Mouse (Mus musculus): Measurements from ENCODE around the gene Cldn14. TPM values are rescaled to one million over a fixed set of nuclear protein-coding genes. Genes with fewer than 3 reads are reported as not detected.

The Cldn14 gene
- total RNA-seq, 2 experiments from 2014 or later: not detected

GRCm38 (mm10) chr16:93915338-93915849 lies 93.2 kb downstream of the Cldn14 start:
- ATAC-seq (ENCODE audit: poor library complexity, severe bottlenecking): no peak

GRCm38 (mm10) chr16:93913881-93914576 lies 94.6 kb downstream of the Cldn14 start:
- ATAC-seq (ENCODE audit: poor library complexity, severe bottlenecking): peak; percentile 83

- ATAC-seq (ENCODE audit: poor library complexity, severe bottlenecking): no peak
Observed at GRCm38 (mm10) chr16:93912808-93913207, 95.8 kb downstream of the Cldn14 start.

- no peak for ATAC-seq (ENCODE audit: poor library complexity, severe bottlenecking)
Observed at GRCm38 (mm10) chr16:93912158-93912557, 96.5 kb downstream of the Cldn14 start.

GRCm38 (mm10) chr16:93910735-93911665 lies 97.6 kb downstream of the Cldn14 start:
- no peak for ATAC-seq (ENCODE audit: poor library complexity, severe bottlenecking)

GRCm38 (mm10) chr16:93909936-93910335 lies 98.7 kb downstream of the Cldn14 start:
- no peak for ATAC-seq (ENCODE audit: poor library complexity, severe bottlenecking)

- ATAC-seq (ENCODE audit: poor library complexity, severe bottlenecking): no peak
Observed at GRCm38 (mm10) chr16:93908196-93908595, 100.4 kb downstream of the Cldn14 start.

GRCm38 (mm10) chr16:93907761-93908160 lies 100.9 kb downstream of the Cldn14 start:
- no peak for ATAC-seq (ENCODE audit: poor library complexity, severe bottlenecking)

GRCm38 (mm10) chr16:93906156-93907014 lies 102.3 kb downstream of the Cldn14 start:
- peak; percentile 91 for ATAC-seq (ENCODE audit: poor library complexity, severe bottlenecking)

GRCm38 (mm10) chr16:93903027-93903426 lies 105.6 kb downstream of the Cldn14 start:
- no peak for ATAC-seq (ENCODE audit: poor library complexity, severe bottlenecking)

GRCm38 (mm10) chr16:93893285-93893684 lies 115.4 kb downstream of the Cldn14 start:
- peak; percentile 43; the same call in 1 of the 2 replicates for ATAC-seq (ENCODE audit: poor library complexity, severe bottlenecking)

- no peak for ATAC-seq (ENCODE audit: poor library complexity, severe bottlenecking)
Observed at GRCm38 (mm10) chr16:93890948-93891604, 117.6 kb downstream of the Cldn14 start.

- ATAC-seq (ENCODE audit: poor library complexity, severe bottlenecking): peak; percentile 15
Observed at GRCm38 (mm10) chr16:93888481-93888880, 120.2 kb downstream of the Cldn14 start.

GRCm38 (mm10) chr16:93884722-93885113 lies 123.9 kb downstream of the Cldn14 start:
- ATAC-seq (ENCODE audit: poor library complexity, severe bottlenecking): no peak

- no peak for ATAC-seq (ENCODE audit: poor library complexity, severe bottlenecking)
Observed at GRCm38 (mm10) chr16:93884086-93884721, 124.4 kb downstream of the Cldn14 start.

- ATAC-seq (ENCODE audit: poor library complexity, severe bottlenecking): peak; percentile 90
Observed at GRCm38 (mm10) chr16:93883423-93884085, 125.1 kb downstream of the Cldn14 start, which contains the start of gene Chaf1b. Chaf1b (plus strand) TSS chr16:93883901.

GRCm38 (mm10) chr16:93877612-93878380 lies 130.8 kb downstream of the Cldn14 start:
- no peak for ATAC-seq (ENCODE audit: poor library complexity, severe bottlenecking)

GRCm38 (mm10) chr16:93874841-93875240 lies 133.8 kb downstream of the Cldn14 start:
- ATAC-seq (ENCODE audit: poor library complexity, severe bottlenecking): no peak
